Mouse (Mus musculus): ENCODE measurements at regions not wholly inside any gene's neighbourhood (a gene's known extent, or its start where the extent isn't known, plus 50 kb on each side); places are given as distances from the start of the nearest gene placed in this dataset.

- WGBS (ENCODE audit: insufficient replicate concordance), result 76% methylated on average over 1 of the region's 1 CpGs
- H3K27me3 ChIP-seq (replicated peaks), result peaks cover 34% of the 10 kb centered on the region
- ATAC-seq, result no peak
- H3K36me3 ChIP-seq, result no peaks in the 10 kb centered on the region
- no peak overlapping the region for H3K9ac ChIP-seq
- H3K4me2 ChIP-seq, result no peak overlapping the region
- H3K9me3 ChIP-seq (replicated peaks), result no peaks in the 10 kb centered on the region
- H3K4me3 ChIP-seq, result no peak overlapping the region
- H3K4me1 ChIP-seq, result no peaks in the 10 kb centered on the region
- no peak overlapping the region for H3K27ac ChIP-seq
These were observed 172.5 kb downstream of the Msrb3 start for GRCm38 (mm10) chr10:120726369-120726768.

GRCm38 (mm10) chr10:120721956-120722532, 176.9 kb downstream of the Msrb3 start:
- H3K36me3 ChIP-seq, result no peaks in the 10 kb centered on the region
- H3K27me3 ChIP-seq (replicated peaks), result peaks cover 46% of the 10 kb centered on the region
- H3K4me3 ChIP-seq, result peak overlapping the region; percentile 15
- H3K9ac ChIP-seq, result no peak overlapping the region
- H3K9me3 ChIP-seq (replicated peaks), result no peaks in the 10 kb centered on the region
- no peak overlapping the region for H3K27ac ChIP-seq
- peak overlapping the region; percentile 44 for H3K4me2 ChIP-seq
- 9% methylated on average over 15 of the region's 15 CpGs for WGBS (ENCODE audit: insufficient replicate concordance)
- ATAC-seq, result no peak
- H3K4me1 ChIP-seq, result no peaks in the 10 kb centered on the region

DNA sequence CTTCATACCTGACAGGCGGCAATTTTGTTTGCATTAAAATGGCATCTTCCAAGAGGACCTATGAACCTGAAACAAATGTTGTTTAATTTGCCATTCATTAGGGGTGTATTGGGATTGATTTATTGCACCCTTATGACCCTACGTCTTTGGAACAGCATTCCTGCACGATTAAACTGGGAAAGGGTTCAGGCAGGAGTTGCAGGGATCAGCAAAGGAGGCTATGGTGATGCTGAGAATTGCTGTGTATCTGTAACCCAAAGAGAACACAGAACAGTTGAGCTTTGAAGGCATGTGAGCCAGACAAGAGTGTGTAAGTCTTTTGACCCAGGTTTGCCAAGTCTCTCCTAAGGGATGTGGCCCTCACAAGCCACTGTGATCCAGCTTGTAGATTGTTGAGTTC, 177.9 kb downstream of the Msrb3 start:
- Histone ChIP-seq H3K4me2 (no peak overlapping the region), H3K9ac (no peak overlapping the region), H3K27me3 (replicated peaks) (peaks cover 46% of the 10 kb centered on the region), H3K9me3 (replicated peaks) (no peaks in the 10 kb centered on the region), H3K27ac (no peak overlapping the region), H3K4me3 (no peak overlapping the region), H3K36me3 (no peaks in the 10 kb centered on the region), H3K4me1 (no peaks in the 10 kb centered on the region)
- ATAC-seq, result no peak
- WGBS (ENCODE audit: insufficient replicate concordance), result 44% methylated on average over 3 of the region's 3 CpGs

DNA sequence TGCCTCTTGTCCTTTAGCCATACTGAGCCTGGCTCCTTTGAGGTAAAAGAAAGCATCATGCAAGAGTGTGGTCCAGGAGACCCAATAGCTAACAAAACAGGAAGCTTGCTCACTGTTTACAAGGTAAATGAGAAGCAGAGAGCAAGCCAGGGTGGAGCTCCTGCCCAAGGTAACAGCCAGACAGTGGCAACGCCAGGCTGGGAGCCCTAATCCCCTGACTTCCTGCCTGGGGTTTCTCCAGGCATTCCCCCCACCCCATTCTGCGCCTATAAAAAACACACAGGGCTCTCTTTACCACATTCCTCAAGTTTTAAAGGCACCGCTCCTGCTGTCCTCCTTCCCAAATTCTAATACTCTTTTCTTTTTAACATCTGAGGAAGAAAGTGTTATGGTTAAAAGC, 178.8 kb downstream of the Msrb3 start:
- Histone ChIP-seq H3K4me1 (no peaks in the 10 kb centered on the region), H3K9ac (no peak overlapping the region), H3K36me3 (no peaks in the 10 kb centered on the region), H3K9me3 (replicated peaks) (no peaks in the 10 kb centered on the region), H3K4me3 (no peak overlapping the region), H3K4me2 (no peak overlapping the region), H3K27me3 (replicated peaks) (peaks cover 45% of the 10 kb centered on the region), H3K27ac (no peak overlapping the region)
- no peak for ATAC-seq
- 45% methylated on average over 3 of the region's 3 CpGs for whole genome bisulfite sequencing (ENCODE audit: insufficient replicate concordance)

DNA sequence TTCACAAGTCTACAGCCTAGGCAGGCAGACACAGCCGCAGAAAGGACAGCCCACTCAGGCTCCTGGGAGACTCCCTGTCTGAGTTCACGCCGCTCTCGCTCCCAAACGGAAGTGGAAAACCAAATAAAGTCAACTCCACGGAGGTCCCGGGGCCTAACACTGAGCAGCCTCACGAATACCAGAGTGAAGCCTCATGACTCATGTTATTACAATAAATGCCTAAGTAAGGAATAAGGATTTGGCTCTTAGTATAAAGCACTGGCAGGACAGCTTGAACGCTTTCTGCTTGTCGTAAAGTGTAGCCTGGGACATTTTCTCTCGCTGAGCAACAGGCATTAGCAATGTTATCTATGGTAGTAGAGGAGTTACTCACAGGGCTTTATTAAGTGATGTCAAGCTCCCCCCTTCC, 181.7 kb downstream of the Msrb3 start:
- Histone ChIP-seq H3K36me3 (no peaks in the 10 kb centered on the region), H3K4me3 (no peak overlapping the region), H3K27ac (peak overlapping the region; percentile 36; the same call in 1 of the 2 replicates), H3K4me1 (no peaks in the 10 kb centered on the region), H3K27me3 (replicated peaks) (peaks cover 19% of the 10 kb centered on the region), H3K9ac (no peak overlapping the region), H3K9me3 (replicated peaks) (no peaks in the 10 kb centered on the region), H3K4me2 (no peak overlapping the region)
- ATAC-seq, result no peak
- WGBS (ENCODE audit: insufficient replicate concordance), result 49% methylated on average over 11 of the region's 11 CpGs

GRCm38 (mm10) chr10:120716391-120716790, 182.5 kb downstream of the Msrb3 start:
- Histone ChIP-seq H3K27me3 (replicated peaks) (peaks cover 12% of the 10 kb centered on the region; the same call in 1 of the 2 replicates), H3K4me1 (no peaks in the 10 kb centered on the region), H3K36me3 (no peaks in the 10 kb centered on the region), H3K9ac (no peak overlapping the region), H3K4me2 (no peak overlapping the region), H3K27ac (no peak overlapping the region), H3K9me3 (replicated peaks) (no peaks in the 10 kb centered on the region), H3K4me3 (no peak overlapping the region)
- WGBS (ENCODE audit: insufficient replicate concordance), result 56% methylated on average over 6 of the region's 6 CpGs
- no peak for ATAC-seq

DNA sequence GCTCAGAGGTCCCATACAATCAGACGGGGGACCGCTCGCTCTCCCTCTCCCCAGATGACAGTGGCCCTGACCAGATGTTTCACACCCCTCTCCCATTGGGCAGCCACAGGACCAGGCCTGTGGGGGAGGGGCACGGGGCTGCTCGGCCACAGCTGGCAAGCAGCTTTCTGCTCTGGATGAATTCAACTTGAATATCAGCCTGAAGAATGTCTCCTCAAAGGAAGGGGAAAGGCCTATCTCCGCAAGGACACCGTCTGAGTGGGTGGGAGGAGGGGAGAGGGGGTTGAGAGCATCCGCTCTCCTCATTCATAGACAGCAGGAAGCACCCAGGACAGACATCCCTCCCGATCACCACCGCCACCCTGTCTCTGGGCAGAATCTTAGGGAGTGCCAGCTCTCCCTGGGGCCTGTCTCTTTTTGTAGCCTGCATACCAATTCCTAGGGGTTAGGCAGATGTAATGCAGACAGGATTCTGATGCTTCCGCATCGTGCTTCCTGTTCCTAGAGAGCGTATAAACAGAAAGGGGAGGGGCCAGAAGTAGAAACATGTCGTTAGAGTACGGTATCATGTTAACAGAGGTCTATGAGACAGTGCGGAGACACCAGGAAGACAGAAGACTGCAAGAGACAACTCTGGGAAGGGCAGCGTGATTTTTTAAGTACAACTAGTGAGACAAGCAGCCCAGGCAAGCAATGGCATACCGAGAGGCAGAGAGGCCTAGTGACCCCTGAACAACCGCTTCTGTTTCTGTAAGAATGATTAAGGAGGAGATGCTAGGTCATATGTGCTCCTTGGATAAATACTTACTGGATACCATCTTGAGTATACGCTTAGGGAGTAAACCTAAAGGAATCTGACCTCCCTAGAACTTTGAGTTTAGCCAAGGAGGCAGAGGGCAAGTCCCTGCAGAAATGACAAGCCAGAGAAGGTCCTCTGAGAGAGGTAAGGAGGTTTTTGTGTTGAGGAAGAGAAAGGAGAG, 190.8 kb downstream of the Msrb3 start:
- Histone ChIP-seq H3K27me3 (replicated peaks) (no peaks in the 10 kb centered on the region), H3K27ac (peak overlapping the region; percentile 72), H3K4me3 (peak overlapping the region; percentile 16; the same call in 1 of the 2 replicates), H3K4me2 (peak overlapping the region; percentile 44), H3K36me3 (no peaks in the 10 kb centered on the region), H3K9ac (no peak overlapping the region), H3K9me3 (replicated peaks) (0 out of 2 replicates have a peak, but pooled peaks cover 2% of the 10 kb centered on the region), H3K4me1 (peaks cover 27% of the 10 kb centered on the region)
- ATAC-seq, result peak; percentile 68
- 30% methylated on average over 20 of the region's 20 CpGs for WGBS (ENCODE audit: insufficient replicate concordance)

DNA sequence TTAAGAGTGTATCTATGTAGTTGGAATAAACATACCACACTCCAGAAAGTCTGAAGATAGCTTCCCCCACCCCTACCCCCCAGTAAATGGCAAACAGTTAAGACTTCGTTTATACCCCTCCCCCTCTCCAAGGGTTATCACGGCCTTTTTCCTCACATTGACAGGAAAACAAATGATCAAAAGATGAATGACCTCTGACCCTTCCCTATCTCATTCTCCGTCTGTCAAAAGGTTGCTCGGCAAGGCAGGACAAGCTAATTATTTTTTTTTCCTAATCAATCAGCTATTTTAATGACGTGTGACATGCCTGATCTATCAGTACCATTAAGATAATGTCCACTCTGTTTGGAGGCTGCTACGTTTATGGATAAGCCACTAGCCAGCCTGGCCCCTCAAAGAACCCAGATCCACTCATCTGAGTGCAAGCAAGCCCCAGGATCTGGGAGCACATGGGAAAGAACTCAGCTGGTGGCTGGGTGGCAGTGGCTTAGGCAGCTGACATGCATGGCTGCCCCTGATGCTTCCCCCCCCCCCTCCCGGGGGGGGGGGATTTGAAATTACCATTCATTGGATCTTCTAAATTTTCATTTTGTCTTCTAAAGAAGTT, 192.1 kb downstream of the Msrb3 start:
- Histone ChIP-seq H3K4me2 (no peak overlapping the region), H3K27me3 (replicated peaks) (no peaks in the 10 kb centered on the region), H3K9me3 (replicated peaks) (0 out of 2 replicates have a peak, but pooled peaks cover 2% of the 10 kb centered on the region), H3K4me3 (no peak overlapping the region), H3K36me3 (no peaks in the 10 kb centered on the region), H3K9ac (no peak overlapping the region), H3K4me1 (peaks cover 29% of the 10 kb centered on the region), H3K27ac (no peak overlapping the region)
- no peak for ATAC-seq
- WGBS (ENCODE audit: insufficient replicate concordance), result 24% methylated on average over 7 of the region's 7 CpGs

- H3K9ac ChIP-seq, result no peak overlapping the region
- H3K27ac ChIP-seq, result no peak overlapping the region
- no peak overlapping the region for H3K4me2 ChIP-seq
- no peak overlapping the region for H3K4me3 ChIP-seq
- 7% methylated on average over 11 of the region's 11 CpGs for WGBS (ENCODE audit: insufficient replicate concordance)
- no peaks in the 10 kb centered on the region for H3K27me3 ChIP-seq (replicated peaks)
- H3K4me1 ChIP-seq, result peaks cover 32% of the 10 kb centered on the region
- H3K9me3 ChIP-seq (replicated peaks), result 0 out of 2 replicates have a peak, but pooled peaks cover 2% of the 10 kb centered on the region
- peak; percentile 53; the same call in 1 of the 2 replicates for ATAC-seq
- no peaks in the 10 kb centered on the region for H3K36me3 ChIP-seq
These were observed 197.1 kb downstream of the Msrb3 start for GRCm38 (mm10) chr10:120701833-120702232.

GRCm38 (mm10) chr10:120697275-120697856, 201.5 kb downstream of the Msrb3 start:
- H3K36me3 ChIP-seq, result no peaks in the 10 kb centered on the region
- peak overlapping the region; percentile 37; the same call in 1 of the 2 replicates for H3K27ac ChIP-seq
- no peaks in the 10 kb centered on the region for H3K27me3 ChIP-seq (replicated peaks)
- no peaks in the 10 kb centered on the region for H3K9me3 ChIP-seq (replicated peaks)
- 6% methylated on average over 16 of the region's 16 CpGs for WGBS (ENCODE audit: insufficient replicate concordance)
- no peak overlapping the region for H3K9ac ChIP-seq
- peak; percentile 46; the same call in 1 of the 2 replicates for ATAC-seq
- H3K4me3 ChIP-seq, result peak overlapping the region; percentile 28
- H3K4me2 ChIP-seq, result peak overlapping the region; percentile 53
- H3K4me1 ChIP-seq, result peaks cover 48% of the 10 kb centered on the region

- no peaks in the 10 kb centered on the region for H3K36me3 ChIP-seq
- no peak overlapping the region for H3K27ac ChIP-seq
- 27% methylated on average over 2 of the region's 2 CpGs for WGBS (ENCODE audit: insufficient replicate concordance)
- H3K9me3 ChIP-seq (replicated peaks), result no peaks in the 10 kb centered on the region
- no peak overlapping the region for H3K4me3 ChIP-seq
- H3K4me1 ChIP-seq, result peaks cover 43% of the 10 kb centered on the region
- H3K27me3 ChIP-seq (replicated peaks), result no peaks in the 10 kb centered on the region
- H3K4me2 ChIP-seq, result peak overlapping the region; percentile 53; the same call in 1 of the 2 replicates
- no peak overlapping the region for H3K9ac ChIP-seq
- ATAC-seq, result no peak
These were observed 202.4 kb downstream of the Msrb3 start for GRCm38 (mm10) chr10:120696481-120696880.

Data from liver, embryonic 12.5 days (tissue).